Comparison of ENCODE assay signal across 27 mouse cellular contexts in the genomic region with DNA sequence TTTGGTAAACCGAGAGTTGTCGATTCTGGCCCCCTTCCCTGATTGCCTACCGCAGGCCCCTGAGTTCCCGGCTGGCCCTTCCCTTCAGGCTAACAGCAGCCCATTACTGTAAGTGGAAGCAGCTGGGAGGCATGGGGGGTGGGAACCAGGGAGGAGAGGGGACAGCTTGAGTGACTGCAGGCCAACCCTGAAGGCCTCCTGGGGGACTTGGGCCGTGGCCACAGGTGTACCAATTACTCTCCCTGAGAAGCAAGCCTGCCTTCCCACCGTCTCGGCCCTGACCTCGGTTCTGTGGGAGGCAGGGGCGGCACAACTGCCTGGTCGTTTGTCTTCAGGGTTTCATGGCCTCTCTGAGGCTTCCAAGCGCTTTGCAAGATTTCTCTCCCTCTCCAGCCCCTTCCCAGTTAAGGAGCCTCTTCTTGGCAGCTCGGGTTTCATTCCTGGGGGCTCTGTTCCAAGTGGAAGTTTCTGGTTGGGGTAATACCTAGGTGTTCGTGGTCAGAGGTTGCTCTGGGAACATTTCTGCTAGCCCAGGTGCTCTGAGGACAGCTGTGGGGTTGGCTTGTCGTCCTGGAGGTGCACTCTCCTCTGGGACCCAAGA. TPM values are rescaled to one million over a fixed set of nuclear protein-coding genes. Genes with fewer than 3 reads are reported as not detected.
DNase-seq lines count a peak whose midpoint lies in the region; ATAC-seq and TF ChIP-seq lines count a peak whose summit lies in the region.
"Had no signal": no experiment of that assay in that cellular context is flagged by ENCODE, and none has a peak within 500 bp of the region (broad histone marks: within the 10 kb centered on the region; RNA-seq: fewer than 3 reads in every experiment).

No protein-coding gene starts in this region.

- no peak overlapping the region for H3K4me2 ChIP-seq in forebrain, embryonic 11.5 days (ENCODE audit: low read depth, low read length, severe bottlenecking)
- no peak overlapping the region for H3K4me2 ChIP-seq in forebrain, embryonic 16.5 days (ENCODE audit: low read length)
- H3K4me2 ChIP-seq in kidney, postnatal 0 days (ENCODE audit: low read length), result no peak overlapping the region
- no peak overlapping the region for H3K4me2 ChIP-seq in embryonic facial prominence, embryonic 12.5 days (replicated peaks)
- peak overlapping the region; percentile 27 for H3K4me2 ChIP-seq in limb, embryonic 13.5 days (replicated peaks)
- H3K4me2 ChIP-seq in intestine, embryonic 16.5 days (ENCODE audit: low read depth, low read length), result no peak overlapping the region
- H3K4me2 ChIP-seq: embryonic facial prominence, embryonic 15.5 days; heart, embryonic 15.5 days; liver, embryonic 13.5 days; lung, embryonic 14.5 days had no signal

- H3K4me3 ChIP-seq in forebrain, embryonic 11.5 days (ENCODE audit: low read depth, low read length), result no peak overlapping the region
- H3K4me3 ChIP-seq in forebrain, embryonic 16.5 days (replicated peaks; ENCODE audit: low read length), result no peak overlapping the region
- H3K4me3 ChIP-seq in kidney, postnatal 0 days (replicated peaks; ENCODE audit: low read depth, low read length), result no peak overlapping the region
- no peak overlapping the region for H3K4me3 ChIP-seq in embryonic facial prominence, embryonic 12.5 days
- no peak overlapping the region for H3K4me3 ChIP-seq in limb, embryonic 13.5 days
- H3K4me3 ChIP-seq in intestine, embryonic 16.5 days (ENCODE audit: low read length), result no peak overlapping the region
- H3K4me3 ChIP-seq: embryonic facial prominence, embryonic 15.5 days; heart, embryonic 15.5 days; layer of hippocampus, adult 2 months; liver, embryonic 13.5 days had no signal

- peaks cover 4% of the 10 kb centered on the region; the same call in 1 of the 2 replicates for H3K27me3 ChIP-seq in forebrain, embryonic 11.5 days (ENCODE audit: control insufficient read depth, insufficient read depth, low read length)
- H3K27me3 ChIP-seq in forebrain, embryonic 16.5 days (replicated peaks; ENCODE audit: control insufficient read depth, insufficient read depth, low read length), result no peaks in the 10 kb centered on the region
- no peaks in the 10 kb centered on the region for H3K27me3 ChIP-seq in kidney, postnatal 0 days (ENCODE audit: insufficient read depth, low read length)
- 0 out of 2 replicates have a peak, but pooled peaks cover 13% of the 10 kb centered on the region for H3K27me3 ChIP-seq in embryonic facial prominence, embryonic 12.5 days
- H3K27me3 ChIP-seq in limb, embryonic 13.5 days, result peaks cover 26% of the 10 kb centered on the region
- H3K27me3 ChIP-seq in intestine, embryonic 16.5 days (replicated peaks; ENCODE audit: control insufficient read depth, insufficient read depth, low read length), result 0 out of 2 replicates have a peak, but pooled peaks cover 6% of the 10 kb centered on the region
- H3K27me3 ChIP-seq: embryonic facial prominence, embryonic 15.5 days had no signal

- WGBS in forebrain, embryonic 11.5 days, result 45% methylated on average over 14 of the region's 14 CpGs
- WGBS in forebrain, embryonic 16.5 days, result 57% methylated on average over 14 of the region's 14 CpGs
- 15% methylated on average over 13 of the region's 14 CpGs for WGBS in kidney, postnatal 0 days
- WGBS in embryonic facial prominence, embryonic 12.5 days, result 18% methylated on average over 14 of the region's 14 CpGs
- 6% methylated on average over 14 of the region's 14 CpGs for WGBS in limb, embryonic 13.5 days
- 39% methylated on average over 14 of the region's 14 CpGs for WGBS in intestine, embryonic 16.5 days

- H3K9me3 ChIP-seq in forebrain, embryonic 11.5 days (ENCODE audit: control insufficient read depth, low read length), result no peaks in the 10 kb centered on the region
- H3K9me3 ChIP-seq in forebrain, embryonic 16.5 days (ENCODE audit: control insufficient read depth, low read length), result no peaks in the 10 kb centered on the region
- H3K9me3 ChIP-seq in kidney, postnatal 0 days (replicated peaks; ENCODE audit: low read length), result no peaks in the 10 kb centered on the region
- H3K9me3 ChIP-seq in embryonic facial prominence, embryonic 12.5 days, result no peaks in the 10 kb centered on the region
- H3K9me3 ChIP-seq in limb, embryonic 13.5 days, result no peaks in the 10 kb centered on the region
- H3K9me3 ChIP-seq in intestine, embryonic 16.5 days (ENCODE audit: control insufficient read depth, low read length), result no peaks in the 10 kb centered on the region
- H3K9me3 ChIP-seq: embryonic facial prominence, embryonic 15.5 days; G1E; heart, embryonic 15.5 days; liver, embryonic 13.5 days had no signal

- no peaks in the 10 kb centered on the region for H3K36me3 ChIP-seq in forebrain, embryonic 11.5 days (ENCODE audit: control insufficient read depth, insufficient read depth, low read length)
- no peaks in the 10 kb centered on the region for H3K36me3 ChIP-seq in forebrain, embryonic 16.5 days (ENCODE audit: control insufficient read depth, insufficient read depth)
- no peaks in the 10 kb centered on the region for H3K36me3 ChIP-seq in kidney, postnatal 0 days (ENCODE audit: insufficient read depth, low read length)
- H3K36me3 ChIP-seq in embryonic facial prominence, embryonic 12.5 days, result no peaks in the 10 kb centered on the region
- H3K36me3 ChIP-seq in limb, embryonic 13.5 days, result no peaks in the 10 kb centered on the region
- no peaks in the 10 kb centered on the region for H3K36me3 ChIP-seq in intestine, embryonic 16.5 days (ENCODE audit: control insufficient read depth, insufficient read depth, low read length)
- H3K36me3 ChIP-seq: embryonic facial prominence, embryonic 15.5 days; G1E; heart, embryonic 15.5 days; liver, embryonic 13.5 days had no signal

- no peak for ATAC-seq in forebrain, embryonic 11.5 days (replicated peaks; ENCODE audit: low FRiP score)
- no peak for ATAC-seq in forebrain, embryonic 16.5 days
- ATAC-seq in kidney, postnatal 0 days (replicated peaks; ENCODE audit: low FRiP score, low read depth), result no peak
- ATAC-seq in embryonic facial prominence, embryonic 12.5 days (ENCODE audit: insufficient number of reproducible peaks, insufficient read depth, low FRiP score, low TSS enrichment), result peak; percentile 53; the same call in 1 of the 2 replicates
- peak; percentile 74 for ATAC-seq in limb, embryonic 13.5 days (ENCODE audit: low FRiP score, low read depth)
- ATAC-seq in intestine, embryonic 16.5 days, result no peak
- ATAC-seq: activated CD4-positive, CD25-positive, alpha-beta regulatory T cell, adult 4 months had no signal

- DNase-seq in forebrain, embryonic 11.5 days (ENCODE audit: low spot score), result peak; percentile 57
- DNase-seq in kidney, postnatal 0 days (ENCODE audit: low spot score), result peak; percentile 67
- no peak for DNase-seq in kidney, adult 11 months
- DNase-seq in urinary bladder, postnatal 10 days (ENCODE audit: low spot score), result no peak
- DNase-seq: adrenal gland, postnatal 10 days; cerebellum, adult 9-11 months; gastrocnemius, postnatal 10 days; heart, adult 18-20 months; heart, postnatal 4 days; kidney, adult 9 months; layer of hippocampus, postnatal 36 days; liver, embryonic 13.5 days; lung, embryonic 14.5 days; lung, postnatal 36 days; retina, postnatal 1 day had no signal

- no peak overlapping the region for H3K27ac ChIP-seq in forebrain, embryonic 11.5 days (ENCODE audit: low read depth, low read length)
- H3K27ac ChIP-seq in forebrain, embryonic 16.5 days (ENCODE audit: low read length), result no peak overlapping the region
- H3K27ac ChIP-seq in kidney, postnatal 0 days, result no peak overlapping the region
- H3K27ac ChIP-seq in embryonic facial prominence, embryonic 12.5 days, result peak overlapping the region; percentile 52; the same call in 1 of the 2 replicates
- peak overlapping the region; percentile 2; the same call in 1 of the 2 replicates for H3K27ac ChIP-seq in limb, embryonic 13.5 days
- no peak overlapping the region for H3K27ac ChIP-seq in intestine, embryonic 16.5 days (ENCODE audit: low read length)
- H3K27ac ChIP-seq: embryonic facial prominence, embryonic 15.5 days; heart, embryonic 15.5 days; layer of hippocampus, adult 2 months; liver, embryonic 13.5 days had no signal

- H3K9ac ChIP-seq in forebrain, embryonic 11.5 days (ENCODE audit: low read length), result no peak overlapping the region
- no peak overlapping the region for H3K9ac ChIP-seq in forebrain, embryonic 16.5 days (replicated peaks; ENCODE audit: low read depth, low read length)
- no peak overlapping the region for H3K9ac ChIP-seq in kidney, postnatal 0 days (ENCODE audit: low read depth, low read length)
- H3K9ac ChIP-seq in embryonic facial prominence, embryonic 12.5 days, result no peak overlapping the region
- no peak overlapping the region for H3K9ac ChIP-seq in limb, embryonic 13.5 days
- no peak overlapping the region for H3K9ac ChIP-seq in intestine, embryonic 16.5 days (ENCODE audit: low read depth, low read length)
- H3K9ac ChIP-seq: embryonic facial prominence, embryonic 15.5 days; heart, embryonic 15.5 days; liver, embryonic 13.5 days; lung, embryonic 14.5 days had no signal

- no peak for TF ChIP-seq CTCF in kidney, postnatal 0 days (IDR thresholded peaks at IDR 0.05; ENCODE audit: low read depth)

- H3K4me1 ChIP-seq in forebrain, embryonic 11.5 days (replicated peaks; ENCODE audit: control insufficient read depth, insufficient read depth, low read length), result no peaks in the 10 kb centered on the region
- H3K4me1 ChIP-seq in forebrain, embryonic 16.5 days (replicated peaks; ENCODE audit: control insufficient read depth, insufficient read depth, low read length), result no peaks in the 10 kb centered on the region
- H3K4me1 ChIP-seq in kidney, postnatal 0 days (replicated peaks; ENCODE audit: insufficient read depth, low read length), result 0 out of 2 replicates have a peak, but pooled peaks cover 5% of the 10 kb centered on the region
- H3K4me1 ChIP-seq in embryonic facial prominence, embryonic 12.5 days, result peaks cover 13% of the 10 kb centered on the region
- peaks cover 19% of the 10 kb centered on the region for H3K4me1 ChIP-seq in limb, embryonic 13.5 days
- H3K4me1 ChIP-seq in intestine, embryonic 16.5 days (ENCODE audit: control insufficient read depth, insufficient read depth, low read length), result no peaks in the 10 kb centered on the region
- H3K4me1 ChIP-seq: heart, embryonic 15.5 days; liver, embryonic 13.5 days had no signal

RNA-seq across cellular contexts. Expression of a gene that starts 16.9 kb away (rescaled TPM):
- polyA plus RNA-seq in forebrain, embryonic 11.5 days (2014; fragmentation: Nextera tagmentation; extraction: Ambion mirVana), result 18.3 and 22.2 TPM in 2 replicates
- 0.31 and 0.43 TPM in 2 replicates for polyA plus RNA-seq in forebrain, embryonic 16.5 days (2015; fragmentation: Nextera tagmentation; extraction: Ambion mirVana)
- 20.8 and 24.2 TPM in 2 replicates for polyA plus RNA-seq in kidney, postnatal 0 days (2015; fragmentation: Nextera tagmentation; extraction: Ambion mirVana)
- 3.5 and 6.1 TPM in 2 replicates for polyA plus RNA-seq in embryonic facial prominence, embryonic 12.5 days (2016; fragmentation: Nextera tagmentation; extraction: Ambion mirVana)
- polyA plus RNA-seq in limb, embryonic 13.5 days (2015; fragmentation: Nextera tagmentation; extraction: Ambion mirVana), result 2.7 and 3.5 TPM in 2 replicates
- polyA plus RNA-seq in intestine, embryonic 16.5 days (2015; fragmentation: Nextera tagmentation; extraction: Ambion mirVana), result 0.16 and 0.28 TPM in 2 replicates
- polyA plus RNA-seq: activated CD4-positive, CD25-positive, alpha-beta regulatory T cell, adult 4 months; frontal cortex, adult 2 months; G1E; liver, embryonic 13.5 days; lung, embryonic 14.5 days; midbrain, postnatal 0 days; urinary bladder, adult 2 months had no signal

RNA-seq across cellular contexts. Expression of a gene that starts 23.6 kb away (rescaled TPM):
- 13.1 and 18.2 TPM in 2 replicates for polyA plus RNA-seq in forebrain, embryonic 11.5 days (2014; fragmentation: Nextera tagmentation; extraction: Ambion mirVana)
- polyA plus RNA-seq in forebrain, embryonic 16.5 days (2015; fragmentation: Nextera tagmentation; extraction: Ambion mirVana), result 6.7 and 10.6 TPM in 2 replicates
- 16.7 and 18.0 TPM in 2 replicates for polyA plus RNA-seq in kidney, postnatal 0 days (2015; fragmentation: Nextera tagmentation; extraction: Ambion mirVana)
- polyA plus RNA-seq in embryonic facial prominence, embryonic 12.5 days (2016; fragmentation: Nextera tagmentation; extraction: Ambion mirVana), result 13.2 and 15.0 TPM in 2 replicates
- polyA plus RNA-seq in limb, embryonic 13.5 days (2015; fragmentation: Nextera tagmentation; extraction: Ambion mirVana), result 15.4 and 16.8 TPM in 2 replicates
- polyA plus RNA-seq in intestine, embryonic 16.5 days (2015; fragmentation: Nextera tagmentation; extraction: Ambion mirVana), result 13.1 and 13.5 TPM in 2 replicates

RNA-seq across cellular contexts. Expression of a gene that starts 57.9 kb away (rescaled TPM):
- 83.4 and 88.9 TPM in 2 replicates for polyA plus RNA-seq in forebrain, embryonic 11.5 days (2014; fragmentation: Nextera tagmentation; extraction: Ambion mirVana)
- polyA plus RNA-seq in forebrain, embryonic 16.5 days (2015; fragmentation: Nextera tagmentation; extraction: Ambion mirVana), result 77.0 and 90.5 TPM in 2 replicates
- polyA plus RNA-seq in kidney, postnatal 0 days (2015; fragmentation: Nextera tagmentation; extraction: Ambion mirVana), result 32.8 and 33.0 TPM in 2 replicates
- 85.8 and 91.9 TPM in 2 replicates for polyA plus RNA-seq in embryonic facial prominence, embryonic 12.5 days (2016; fragmentation: Nextera tagmentation; extraction: Ambion mirVana)
- polyA plus RNA-seq in limb, embryonic 13.5 days (2015; fragmentation: Nextera tagmentation; extraction: Ambion mirVana), result 66.0 and 68.2 TPM in 2 replicates
- 24.5 and 25.0 TPM in 2 replicates for polyA plus RNA-seq in intestine, embryonic 16.5 days (2015; fragmentation: Nextera tagmentation; extraction: Ambion mirVana)

Comparison
In these comparisons a context has a peak if more than half of its experiments do, and no peak if none do; other contexts are left out.
1. DNase-seq: peak in forebrain, embryonic 11.5 days (single experiment) and kidney, postnatal 0 days (single experiment); none in kidney, adult 11 months (single experiment) and urinary bladder, postnatal 10 days (single experiment).
2. ATAC-seq: peak in embryonic facial prominence, embryonic 12.5 days (single experiment) and limb, embryonic 13.5 days (single experiment); none in forebrain, embryonic 11.5 days (single experiment), forebrain, embryonic 16.5 days (single experiment), kidney, postnatal 0 days (single experiment) and intestine, embryonic 16.5 days (single experiment).
3. H3K27ac ChIP-seq: peak in embryonic facial prominence, embryonic 12.5 days (single experiment) and limb, embryonic 13.5 days (single experiment); none in forebrain, embryonic 11.5 days (single experiment), forebrain, embryonic 16.5 days (single experiment), kidney, postnatal 0 days (single experiment) and intestine, embryonic 16.5 days (single experiment).